ENCODE assay signal across 24 mouse cellular contexts in genomic region chrX:10994910-10995309, GRCm38 (mm10).
"Had no signal": no experiment of that assay in that cellular context is flagged by ENCODE, and none has a peak within 500 bp of the region (broad histone marks: within the 10 kb centered on the region; RNA-seq: fewer than 3 reads in every experiment).

No protein-coding gene starts in this region.

- DNase-seq: left cerebral cortex, postnatal 4 days; liver; liver, embryonic 13.5 days; liver, postnatal 0 days; lung, adult 18-20 months; lung, adult 2 months; lung, postnatal 14 days; lung, postnatal 36 days; midbrain, embryonic 14.5 days had no signal

- H3K36me3 ChIP-seq: limb, embryonic 10.5 days; limb, embryonic 12.5 days; limb, embryonic 13.5 days; limb, embryonic 15.5 days; liver, embryonic 12.5 days; liver, embryonic 13.5 days; liver, embryonic 15.5 days; lung, embryonic 15.5 days; midbrain, embryonic 10.5 days; midbrain, embryonic 12.5 days; midbrain, embryonic 13.5 days; midbrain, embryonic 15.5 days had no signal

- H3K4me2 ChIP-seq: limb, embryonic 12.5 days; limb, embryonic 13.5 days; limb, embryonic 15.5 days; liver, embryonic 11.5 days; liver, embryonic 12.5 days; liver, embryonic 13.5 days; liver, embryonic 15.5 days; lung, embryonic 14.5 days; lung, embryonic 15.5 days; midbrain, embryonic 11.5 days; midbrain, embryonic 12.5 days; midbrain, embryonic 13.5 days; midbrain, embryonic 15.5 days had no signal

- H3K27me3 ChIP-seq: liver, embryonic 12.5 days; liver, embryonic 13.5 days; liver, embryonic 15.5 days; lung, embryonic 15.5 days; midbrain, embryonic 15.5 days had no signal

- H3K4me3 ChIP-seq: limb, embryonic 10.5 days; limb, embryonic 12.5 days; limb, embryonic 13.5 days; limb, embryonic 15.5 days; liver, embryonic 12.5 days; liver, embryonic 13.5 days; liver, embryonic 15.5 days; lung, embryonic 15.5 days; megakaryocyte, embryonic 14.5 days; midbrain, embryonic 10.5 days; midbrain, embryonic 12.5 days; midbrain, embryonic 13.5 days; midbrain, embryonic 15.5 days had no signal
